Mouse (Mus musculus) liver, embryonic 14.5 days (tissue): ENCODE results near the gene Capn11.

ENCODE experiments used
- CTCF ChIP-seq: IDR thresholded peaks from 2 replicates; pipeline ENCODE4 v1.5.1; 2016; ENCODE audit warnings: antibody characterized with exemption, low read depth, control low read depth
- EP300 ChIP-seq: IDR thresholded peaks from 2 replicates; pipeline ENCODE4 v1.6.1; 2016; ENCODE audit warnings: antibody characterized with exemption, low read depth

DNA sequence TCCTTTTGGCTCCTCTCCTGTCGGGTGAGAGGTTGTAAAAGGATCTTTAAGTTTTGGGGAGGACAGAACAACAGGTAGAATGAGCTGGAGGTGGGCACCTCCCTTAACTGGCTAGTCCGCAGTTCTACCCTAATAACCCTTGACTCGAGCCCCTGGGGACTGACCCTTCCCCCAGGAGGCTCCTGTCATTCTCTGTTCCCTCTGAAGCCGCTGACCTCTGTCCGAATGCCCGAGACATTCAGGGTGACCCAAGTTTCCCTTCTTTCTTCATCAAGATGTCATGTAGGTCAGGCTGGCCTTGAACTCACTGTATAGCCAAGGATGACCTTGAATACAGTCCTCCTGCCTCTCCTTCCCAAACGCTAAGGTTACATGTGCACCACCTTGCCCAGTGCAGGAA is 70.8 kb downstream of the Capn11 start:
- TF ChIP-seq CTCF (no peak), EP300 (no peak)
